Mouse (Mus musculus): ENCODE measurements around the gene 1110008L16Rik. TPM values are rescaled to one million over a fixed set of nuclear protein-coding genes. Genes with fewer than 3 reads are reported as not detected.
A peak's percentile ranks its signal among the peaks of the same experiment; 100 is the strongest.

1110008L16Rik gene
- polyA plus RNA-seq, 1 experiment, result 9.2 TPM

DNA sequence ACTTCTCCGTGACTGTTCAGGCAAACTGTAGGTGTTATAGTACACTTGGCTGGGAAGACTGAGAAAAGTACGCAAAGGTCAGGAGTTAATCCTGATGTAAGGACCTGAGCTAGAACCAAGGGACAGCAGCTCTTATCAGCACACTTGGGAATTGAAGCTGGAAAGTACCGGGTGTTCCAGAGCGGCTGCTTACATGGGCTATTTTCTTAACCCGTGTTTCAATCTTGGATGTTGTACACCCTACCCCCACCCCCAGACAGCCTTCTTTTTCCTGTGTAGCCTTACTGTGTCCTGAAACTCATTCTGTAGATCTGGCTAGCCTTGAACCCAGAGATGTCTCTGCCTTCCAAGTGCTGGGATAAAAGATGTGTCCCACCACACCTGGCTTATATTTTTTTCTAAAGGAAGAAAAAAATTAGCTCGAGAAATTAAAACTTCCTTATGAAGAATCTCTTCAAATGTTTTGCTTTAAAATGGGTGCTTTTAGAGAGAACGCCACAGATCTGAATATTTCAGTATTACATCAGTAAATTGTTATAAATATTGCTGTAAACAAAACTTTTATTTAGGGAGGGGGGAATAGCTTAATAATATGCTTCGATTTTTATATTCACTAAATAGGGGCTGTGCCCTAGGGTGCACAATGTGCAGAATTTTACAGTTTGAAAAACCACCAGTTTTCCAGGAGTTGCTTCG, 98.3 kb downstream of the 1110008L16Rik start:
- TF ChIP-seq CTCF (IDR thresholded peaks at IDR 0.05; ENCODE audit: borderline replicate concordance, extremely low read depth, insufficient read depth, insufficient read length), result no peak
- no peak for TF ChIP-seq POLR2A (IDR thresholded peaks at IDR 0.05; ENCODE audit: borderline replicate concordance, extremely low read depth, insufficient read depth, insufficient read length, poor library complexity, severe bottlenecking)
- DNase-seq (ENCODE audit: low read depth), result no peak

DNA sequence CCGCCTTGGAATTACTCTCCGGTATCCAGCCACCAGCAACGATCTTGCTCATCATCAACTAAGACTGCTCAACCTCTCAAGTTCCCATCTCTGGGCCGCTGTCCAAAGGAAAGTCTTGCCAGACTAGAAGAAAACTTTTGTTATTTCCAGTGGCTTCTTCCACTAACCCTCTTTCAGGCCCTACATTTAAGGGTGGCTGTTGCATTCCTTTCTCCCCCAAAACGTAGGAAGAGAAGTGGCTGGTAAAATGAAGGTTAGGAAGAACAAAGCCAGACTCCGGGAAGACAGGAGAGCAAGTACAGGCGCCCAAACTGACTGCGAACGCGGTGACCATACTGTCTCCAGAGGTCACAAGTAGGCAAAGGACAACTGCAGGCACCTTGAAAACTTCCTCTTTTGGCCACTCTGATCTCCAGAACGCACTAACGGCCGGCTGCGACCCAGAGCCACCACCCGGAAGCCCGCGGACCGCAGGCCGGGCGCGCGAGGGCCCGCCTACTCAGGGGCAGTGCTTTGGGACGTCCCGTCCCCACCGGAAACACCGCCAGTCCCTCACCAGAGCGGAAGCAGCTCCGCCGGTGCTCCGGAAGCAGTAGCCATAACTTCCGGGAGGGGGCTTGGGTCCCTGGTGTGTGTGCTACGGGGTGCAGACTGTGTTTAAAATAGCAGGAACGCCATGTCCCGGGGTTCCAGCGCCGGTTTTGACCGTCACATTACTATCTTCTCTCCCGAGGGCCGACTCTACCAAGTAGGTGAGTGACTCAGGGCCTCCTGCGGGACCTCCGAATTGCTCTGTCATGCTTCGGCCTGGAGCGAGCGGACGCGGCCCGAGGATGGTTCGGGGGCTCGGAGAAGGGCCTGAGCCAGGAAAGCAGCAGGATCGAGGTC, 99.1 kb downstream of the 1110008L16Rik start:
- peak; percentile 98 for DNase-seq (ENCODE audit: low read depth)
- TF ChIP-seq CTCF (IDR thresholded peaks at IDR 0.05; ENCODE audit: borderline replicate concordance, extremely low read depth, insufficient read depth, insufficient read length), result peak; percentile 25; the same call in 1 of the 2 replicates
- peak; percentile 100 for TF ChIP-seq POLR2A (IDR thresholded peaks at IDR 0.05; ENCODE audit: borderline replicate concordance, extremely low read depth, insufficient read depth, insufficient read length, poor library complexity, severe bottlenecking)

DNA sequence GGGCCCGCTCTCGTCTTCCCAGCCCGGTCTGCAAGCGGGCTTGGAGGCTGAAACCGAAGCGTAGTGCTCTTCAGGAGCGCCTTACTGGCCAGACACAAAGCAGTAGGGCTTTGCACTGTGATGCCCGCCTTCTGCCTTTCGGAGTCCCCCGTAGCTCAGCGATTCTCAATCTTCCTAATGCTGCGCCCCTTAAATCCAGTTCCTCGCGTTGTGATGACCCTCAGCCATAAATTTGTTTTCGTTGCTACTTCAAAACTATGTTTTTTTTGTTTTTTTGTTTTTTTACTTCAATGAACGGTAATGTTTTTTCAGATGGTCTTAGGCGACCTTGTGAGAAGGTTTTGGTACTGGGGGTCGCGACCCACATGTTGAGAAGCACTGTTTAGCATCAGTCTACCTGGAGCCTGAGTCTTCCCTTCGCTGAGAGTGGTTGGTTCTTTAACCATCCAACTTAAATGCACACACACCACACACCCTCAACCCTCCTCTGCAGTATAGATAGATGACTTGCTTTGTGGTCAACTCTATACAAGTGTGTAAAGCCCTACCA, 99.8 kb downstream of the 1110008L16Rik start:
- TF ChIP-seq CTCF (IDR thresholded peaks at IDR 0.05; ENCODE audit: borderline replicate concordance, extremely low read depth, insufficient read depth, insufficient read length) (no peak), POLR2A (IDR thresholded peaks at IDR 0.05; ENCODE audit: borderline replicate concordance, extremely low read depth, insufficient read depth, insufficient read length, poor library complexity, severe bottlenecking) (no peak)

DNA sequence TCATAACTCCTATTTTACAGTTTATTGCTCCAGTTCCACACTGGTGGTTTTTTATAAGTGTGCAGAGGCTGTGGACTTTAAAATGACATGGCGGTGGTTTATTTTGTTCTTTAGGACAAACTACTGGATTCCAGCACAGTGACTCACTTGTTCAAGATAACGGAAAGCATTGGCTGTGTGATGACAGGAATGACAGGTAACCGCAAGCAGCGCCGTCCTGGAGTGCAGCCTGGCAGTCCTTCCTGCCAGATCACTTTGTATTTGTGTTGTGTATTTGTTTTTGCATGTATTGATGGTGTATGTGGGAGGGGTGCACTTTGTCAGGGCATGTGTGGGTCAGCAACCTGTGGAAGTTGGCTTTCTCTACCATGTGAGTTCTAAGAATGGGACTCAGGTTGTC, 108.5 kb downstream of the 1110008L16Rik start:
- no peak for TF ChIP-seq CTCF (IDR thresholded peaks at IDR 0.05; ENCODE audit: borderline replicate concordance, extremely low read depth, insufficient read depth, insufficient read length)
- no peak for TF ChIP-seq POLR2A (IDR thresholded peaks at IDR 0.05; ENCODE audit: borderline replicate concordance, extremely low read depth, insufficient read depth, insufficient read length, poor library complexity, severe bottlenecking)

More for the DNA sequence above, 99.8 kb downstream of the 1110008L16Rik start:
- DNase-seq (ENCODE audit: low read depth), result no peak

DNA sequence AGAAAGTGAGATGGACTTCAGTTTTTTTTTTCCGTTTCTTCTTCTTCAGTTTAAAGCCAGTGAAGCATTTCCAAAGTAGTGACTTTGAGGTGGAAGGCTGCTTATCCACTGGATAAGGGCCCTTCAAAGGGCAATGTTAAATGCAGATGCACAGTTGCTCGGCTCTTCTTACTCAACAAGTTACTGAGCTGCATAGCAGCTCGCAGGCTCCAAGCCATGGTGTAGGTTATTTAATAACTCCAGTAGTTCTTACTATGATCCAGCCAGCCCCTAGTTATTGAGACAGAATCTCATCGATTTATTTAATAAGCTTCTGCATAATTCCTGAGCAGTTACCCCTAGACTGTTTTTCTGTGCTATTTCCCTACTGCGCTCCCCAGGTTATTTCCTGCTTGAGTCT, 115.9 kb downstream of the 1110008L16Rik start:
- no peak for DNase-seq (ENCODE audit: low read depth)
- TF ChIP-seq CTCF (IDR thresholded peaks at IDR 0.05; ENCODE audit: borderline replicate concordance, extremely low read depth, insufficient read depth, insufficient read length), result no peak
- TF ChIP-seq POLR2A (IDR thresholded peaks at IDR 0.05; ENCODE audit: borderline replicate concordance, extremely low read depth, insufficient read depth, insufficient read length, poor library complexity, severe bottlenecking), result no peak

More for the DNA sequence above, 108.5 kb downstream of the 1110008L16Rik start:
- no peak for DNase-seq (ENCODE audit: low read depth)

DNA sequence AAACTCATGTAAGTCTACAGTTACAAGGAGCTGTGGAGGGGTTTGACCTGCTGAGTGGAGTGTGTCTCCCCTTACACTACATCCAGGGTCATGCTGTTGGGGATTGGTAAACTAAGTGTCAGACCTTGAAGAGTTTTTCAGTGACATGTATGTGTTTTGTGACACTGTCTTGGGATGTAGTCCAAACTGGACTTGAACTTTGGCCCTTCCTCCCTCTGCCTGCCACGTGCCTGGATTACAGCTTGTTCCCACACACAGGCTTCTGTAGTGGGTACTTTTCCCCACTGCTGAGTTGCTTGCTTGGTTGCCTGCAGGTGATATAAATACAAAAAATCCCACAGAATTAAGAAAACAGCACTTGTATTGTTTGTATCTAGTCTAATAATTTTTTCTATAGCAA, 116.4 kb downstream of the 1110008L16Rik start:
- TF ChIP-seq POLR2A (IDR thresholded peaks at IDR 0.05; ENCODE audit: borderline replicate concordance, extremely low read depth, insufficient read depth, insufficient read length, poor library complexity, severe bottlenecking), result no peak
- no peak for TF ChIP-seq CTCF (IDR thresholded peaks at IDR 0.05; ENCODE audit: borderline replicate concordance, extremely low read depth, insufficient read depth, insufficient read length)
- no peak for DNase-seq (ENCODE audit: low read depth)

DNA sequence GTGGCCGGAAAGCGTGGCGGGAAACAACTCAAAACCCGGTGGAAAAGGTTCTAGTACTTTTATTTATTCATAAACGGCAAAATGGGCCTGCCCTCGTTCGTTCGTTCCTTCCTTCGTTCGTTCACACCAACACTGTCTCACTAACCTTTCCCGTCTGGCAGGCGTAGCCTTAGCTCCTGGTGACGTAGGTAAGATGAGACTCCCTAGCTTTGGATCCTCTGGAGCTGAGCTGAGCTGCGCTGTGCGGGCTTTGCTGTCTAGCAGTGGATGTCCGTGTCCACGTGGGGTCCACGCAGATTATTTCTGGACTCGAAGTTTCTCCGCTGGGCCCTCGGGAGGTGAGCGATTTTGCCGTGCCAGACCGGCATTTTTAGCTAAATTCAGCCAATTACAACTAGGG, 120.8 kb downstream of the 1110008L16Rik start:
- DNase-seq (ENCODE audit: low read depth), result no peak
- TF ChIP-seq CTCF (IDR thresholded peaks at IDR 0.05; ENCODE audit: borderline replicate concordance, extremely low read depth, insufficient read depth, insufficient read length) (no peak), POLR2A (IDR thresholded peaks at IDR 0.05; ENCODE audit: borderline replicate concordance, extremely low read depth, insufficient read depth, insufficient read length, poor library complexity, severe bottlenecking) (no peak)

DNA sequence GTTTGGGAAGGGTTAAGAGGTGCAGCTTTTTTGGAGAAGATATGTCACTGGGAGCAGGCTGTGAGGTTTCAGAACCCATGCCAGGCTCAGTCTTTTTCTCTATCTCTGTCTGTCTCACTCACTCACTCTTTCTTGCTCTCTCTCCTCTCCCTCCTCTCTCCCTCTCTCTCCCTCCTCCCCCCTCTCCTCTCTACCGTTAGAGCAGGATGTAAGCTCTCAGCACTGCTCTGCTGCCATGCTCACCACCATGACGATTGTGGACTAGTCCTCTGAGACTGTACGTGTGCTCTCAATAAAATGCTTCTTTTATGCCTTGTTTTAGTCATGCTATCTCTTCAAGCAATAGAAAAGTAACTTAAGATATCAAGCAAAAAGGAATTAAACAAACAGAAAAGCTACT, 122.7 kb downstream of the 1110008L16Rik start:
- TF ChIP-seq CTCF (IDR thresholded peaks at IDR 0.05; ENCODE audit: borderline replicate concordance, extremely low read depth, insufficient read depth, insufficient read length) (no peak), POLR2A (IDR thresholded peaks at IDR 0.05; ENCODE audit: borderline replicate concordance, extremely low read depth, insufficient read depth, insufficient read length, poor library complexity, severe bottlenecking) (no peak)
- DNase-seq (ENCODE audit: low read depth), result no peak

DNA sequence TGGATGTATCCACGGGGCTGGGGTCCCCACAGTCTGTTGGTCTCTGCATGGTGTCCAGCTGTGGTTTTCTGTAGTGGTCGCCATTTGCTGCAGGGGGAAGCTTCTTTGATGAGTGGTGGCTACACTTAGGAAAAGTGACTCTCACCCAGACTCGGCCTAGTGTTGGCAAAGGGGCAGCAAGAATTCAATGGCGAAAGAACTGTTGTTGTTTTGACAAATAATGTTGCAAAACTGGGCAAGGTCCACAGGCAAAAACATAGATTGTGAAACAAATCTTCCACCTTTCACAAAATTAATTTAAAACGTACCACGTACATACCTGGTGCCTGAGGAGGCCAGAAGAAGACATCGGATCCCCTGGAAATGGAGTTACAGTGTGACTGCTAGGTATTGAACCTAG, 126.9 kb downstream of the 1110008L16Rik start:
- no peak for TF ChIP-seq POLR2A (IDR thresholded peaks at IDR 0.05; ENCODE audit: borderline replicate concordance, extremely low read depth, insufficient read depth, insufficient read length, poor library complexity, severe bottlenecking)
- TF ChIP-seq CTCF (IDR thresholded peaks at IDR 0.05; ENCODE audit: borderline replicate concordance, extremely low read depth, insufficient read depth, insufficient read length), result no peak
- DNase-seq (ENCODE audit: low read depth), result no peak

DNA sequence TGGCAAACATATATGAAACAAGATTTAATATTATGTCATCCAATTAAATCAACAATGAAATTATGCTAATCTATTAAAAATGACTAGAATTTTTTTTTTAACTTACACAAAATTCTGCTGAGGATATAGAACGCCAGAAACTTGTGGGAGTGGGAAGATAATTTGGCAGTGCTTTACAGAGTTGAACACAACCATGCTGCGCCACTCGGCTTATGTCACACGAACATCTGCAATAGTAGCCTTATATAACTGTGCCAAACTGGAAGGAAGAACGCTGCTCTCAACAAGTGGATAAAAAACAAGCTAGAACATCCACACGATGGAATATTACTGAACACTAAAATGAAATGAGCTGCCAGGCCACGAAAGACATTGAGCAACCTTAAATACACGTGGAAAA, 129.8 kb downstream of the 1110008L16Rik start:
- DNase-seq (ENCODE audit: low read depth), result no peak
- TF ChIP-seq POLR2A (IDR thresholded peaks at IDR 0.05; ENCODE audit: borderline replicate concordance, extremely low read depth, insufficient read depth, insufficient read length, poor library complexity, severe bottlenecking) (no peak), CTCF (IDR thresholded peaks at IDR 0.05; ENCODE audit: borderline replicate concordance, extremely low read depth, insufficient read depth, insufficient read length) (no peak)

DNA sequence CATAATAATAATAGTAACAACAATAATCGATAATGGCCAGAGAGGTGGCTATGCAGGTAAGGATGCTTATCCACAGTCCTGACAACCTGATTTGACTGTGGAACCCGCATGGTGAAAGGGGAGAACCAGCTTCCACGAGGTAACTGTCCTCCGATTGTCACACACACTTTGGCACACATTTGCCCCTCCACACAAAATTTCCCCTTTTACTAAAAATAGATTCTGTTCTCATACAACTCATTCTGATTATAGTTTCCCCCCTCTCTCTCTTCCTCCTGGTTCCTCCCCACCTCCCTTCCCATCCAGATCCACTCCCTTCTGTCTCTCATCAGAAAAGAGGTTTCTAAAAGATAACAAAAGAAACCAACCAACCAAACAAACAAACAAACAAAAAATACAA, 130.6 kb downstream of the 1110008L16Rik start:
- TF ChIP-seq POLR2A (IDR thresholded peaks at IDR 0.05; ENCODE audit: borderline replicate concordance, extremely low read depth, insufficient read depth, insufficient read length, poor library complexity, severe bottlenecking) (no peak), CTCF (IDR thresholded peaks at IDR 0.05; ENCODE audit: borderline replicate concordance, extremely low read depth, insufficient read depth, insufficient read length) (no peak)
- no peak for DNase-seq (ENCODE audit: low read depth)

Other genes starting within 250 kb of the 1110008L16Rik start
- 25.7 and 29.6 TPM in 2 replicates for gene 2700097O09Rik, start 219.5 kb upstream of the 1110008L16Rik start, polyA plus RNA-seq (2012; rRNA removed)
- 20.1 and 50.7 TPM in 2 replicates for gene Srp54a, start 219.3 kb upstream of the 1110008L16Rik start, polyA plus RNA-seq (2012; rRNA removed)
- gene Fam177a, start 175.1 kb upstream of the 1110008L16Rik start, polyA plus RNA-seq (2012; rRNA removed), result 14.7 and 23.4 TPM in 2 replicates
- gene Srp54b, start 144.5 kb upstream of the 1110008L16Rik start, polyA plus RNA-seq (2012; rRNA removed), result 39.5 and 43.3 TPM in 2 replicates
- not detected in 2 replicates for gene 1700047I17Rik2, start 100.0 kb upstream of the 1110008L16Rik start, polyA plus RNA-seq (2012; rRNA removed)
- gene Srp54c, start 69.4 kb upstream of the 1110008L16Rik start, polyA plus RNA-seq (2012; rRNA removed), result 39.5 and 49.0 TPM in 2 replicates
- gene Ppp2r3c, start 3.4 kb downstream of the 1110008L16Rik start, polyA plus RNA-seq (2012; rRNA removed), result 19.1 and 20.4 TPM in 2 replicates
- gene Psma6, start 84.6 kb downstream of the 1110008L16Rik start, polyA plus RNA-seq (2012; rRNA removed), result 162 and 181 TPM in 2 replicates
- 41.0 and 46.0 TPM in 2 replicates for gene Nfkbia, start 193.1 kb downstream of the 1110008L16Rik start, polyA plus RNA-seq (2012; rRNA removed)

All from brain, embryonic 14.5 days (tissue).